Mouse (Mus musculus) layer of hippocampus, adult 11-12 months (tissue): Measurements from ENCODE around the gene Spib.

Source experiments
- DNase-seq: peaks from one replicate; pipeline ENCODE4 v3.0.0; 2022; ENCODE audit warnings: low spot score

Gene Spib

DNA sequence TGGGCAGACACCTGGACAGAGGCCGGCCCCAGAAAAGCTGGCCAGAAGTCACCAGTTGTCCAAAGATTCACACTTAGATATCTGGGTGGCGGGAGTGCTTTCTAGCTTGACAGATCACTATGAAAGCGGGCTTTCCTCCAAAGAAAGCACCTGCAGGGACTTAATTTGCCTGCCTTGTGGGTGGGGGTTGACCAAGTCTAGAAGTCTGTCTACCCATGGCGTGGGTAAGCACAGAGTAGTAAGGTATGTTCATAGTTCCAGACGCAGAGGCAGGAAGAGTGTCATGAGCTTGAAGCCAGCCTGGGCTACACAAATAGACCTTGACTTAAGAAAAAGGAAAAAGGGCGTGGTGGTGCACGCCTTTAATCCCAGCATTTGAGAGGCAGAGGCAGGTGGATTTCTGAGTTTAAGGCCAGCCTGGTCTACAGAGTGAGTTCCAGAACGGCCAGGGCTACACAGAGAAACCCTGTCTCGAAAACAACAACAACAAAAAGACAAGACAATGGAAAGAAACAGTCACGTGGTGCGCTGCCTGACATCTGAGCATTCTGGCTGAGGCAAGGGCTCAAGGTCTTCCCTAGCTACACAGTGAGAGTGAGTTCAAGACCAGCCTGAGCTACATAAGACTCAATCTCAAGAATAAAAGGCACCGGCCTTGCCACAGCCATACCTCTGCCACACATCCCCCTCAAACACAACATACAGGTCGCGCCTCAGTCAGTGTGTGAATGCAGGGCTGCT, 5.3 kb downstream of the Spib start:
- no peak for DNase-seq

DNA sequence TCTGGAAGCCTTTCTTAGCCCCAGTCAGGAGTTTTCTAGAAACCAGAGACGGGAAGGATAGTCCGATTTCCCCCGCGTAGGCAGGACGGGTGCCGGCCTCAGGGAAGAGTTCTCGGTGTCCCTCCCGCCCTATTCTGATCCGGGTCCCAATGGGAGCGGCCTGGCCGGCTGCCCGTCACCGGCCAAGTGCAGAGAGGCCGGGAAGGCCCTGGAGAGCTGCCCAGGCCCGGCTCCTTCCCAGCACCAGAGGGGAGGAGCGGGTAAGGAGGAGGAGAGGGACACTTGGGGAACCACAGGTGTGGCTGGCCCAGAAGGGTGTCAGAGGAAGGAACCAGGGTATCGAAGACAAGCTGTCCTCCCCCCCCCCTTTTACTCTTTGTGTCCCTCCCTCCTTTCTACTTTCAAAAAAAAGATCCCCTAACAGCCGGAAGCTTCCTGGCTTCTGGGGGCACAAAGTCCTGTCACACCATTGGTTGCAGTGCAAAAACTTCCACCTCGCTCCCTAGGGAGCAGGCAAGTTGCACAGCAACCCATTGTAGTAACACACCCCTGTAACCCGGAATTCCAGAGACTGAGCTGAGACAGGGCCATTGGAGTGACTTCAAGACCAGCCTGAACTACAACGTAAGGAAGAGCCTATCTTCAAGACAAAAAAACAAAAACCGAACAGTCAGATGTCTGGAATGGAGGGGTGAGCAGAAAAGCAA, 6.6 kb downstream of the Spib start:
- peak; percentile 55 for DNase-seq

DNA sequence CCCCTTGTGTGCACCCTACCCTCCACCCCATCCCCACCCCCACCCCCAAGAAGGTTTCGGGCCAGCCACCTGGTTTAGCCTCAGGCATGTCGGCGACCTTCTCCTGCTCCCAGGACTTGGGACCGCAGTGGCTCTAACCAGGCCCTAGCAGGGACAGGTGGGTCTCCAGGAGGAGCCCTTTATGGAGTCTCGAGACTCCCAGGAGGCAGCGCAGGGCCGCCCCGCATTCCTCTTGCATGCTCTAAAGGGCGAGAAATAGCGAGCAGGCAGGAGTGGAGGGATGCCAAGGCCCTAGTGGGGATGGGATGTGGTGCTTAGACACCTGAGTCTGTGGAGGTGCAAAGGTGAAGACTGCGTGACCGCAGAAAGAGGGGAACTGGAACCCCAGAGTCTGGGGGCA, 7.4 kb downstream of the Spib start, which contains the start of gene Mybpc2:
TSS of gene Mybpc2 (minus strand) at position 155 of the 400 bp plus-strand sequence.
- no peak for DNase-seq

DNA sequence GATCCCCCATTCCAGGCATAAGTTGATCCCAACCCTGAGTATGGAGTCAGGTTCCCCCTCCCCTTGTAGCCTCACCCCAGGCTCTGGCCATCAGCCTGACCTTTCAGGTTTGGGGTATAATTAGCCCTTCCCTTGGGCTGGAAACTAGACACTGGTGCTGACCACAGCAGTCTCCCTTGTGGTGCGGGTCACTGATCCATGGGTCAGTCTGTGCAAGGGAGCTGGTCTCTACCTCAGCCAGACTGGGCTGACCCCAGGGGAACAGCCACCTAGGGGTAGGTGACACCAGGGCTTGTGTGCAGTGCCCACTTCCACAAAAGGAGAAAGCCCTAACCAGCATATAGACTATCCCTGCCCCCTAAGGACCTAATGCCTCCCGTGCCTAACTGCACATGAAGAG, 8.8 kb downstream of the Spib start:
- no peak for DNase-seq

DNA sequence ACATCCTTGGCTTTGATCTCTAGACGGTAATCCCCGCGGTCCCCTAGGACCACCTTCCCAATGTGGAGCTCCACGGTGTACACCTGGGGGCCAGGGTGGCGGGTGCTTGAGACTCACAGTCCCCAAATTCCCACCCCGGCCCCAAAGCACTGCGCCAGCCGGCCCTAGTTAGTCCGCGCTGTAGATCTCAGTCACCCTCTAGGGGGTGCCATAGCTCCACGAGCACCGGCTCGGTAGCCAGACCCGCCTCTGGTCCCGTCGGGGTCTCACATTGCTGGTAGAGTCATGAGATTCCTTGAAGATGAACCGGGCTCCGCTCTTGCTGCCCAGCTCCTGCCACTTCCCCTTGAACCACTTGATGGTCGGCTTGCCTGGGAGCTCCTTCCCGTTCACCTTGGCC, 10.2 kb downstream of the Spib start:
- DNase-seq, result peak; percentile 56

DNA sequence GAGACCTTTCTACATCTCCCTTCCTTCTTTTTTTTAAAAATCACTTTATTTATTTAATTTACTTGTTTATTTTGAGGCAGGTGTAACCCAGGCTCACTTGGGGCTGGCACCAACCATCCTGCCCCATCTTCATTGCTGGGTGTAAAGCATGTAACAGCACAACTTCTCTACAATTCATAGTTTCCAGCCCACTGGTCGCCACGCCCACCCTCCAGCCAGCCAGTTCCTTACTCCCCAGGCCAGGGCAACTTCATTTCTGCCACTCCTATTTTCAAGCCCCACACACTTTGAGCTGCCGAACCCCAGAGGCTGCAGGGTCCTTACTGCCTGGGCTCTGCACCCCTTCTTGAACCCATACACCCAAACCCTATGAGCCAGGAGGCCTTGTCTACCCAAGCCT, 10.9 kb downstream of the Spib start:
- no peak for DNase-seq

DNA sequence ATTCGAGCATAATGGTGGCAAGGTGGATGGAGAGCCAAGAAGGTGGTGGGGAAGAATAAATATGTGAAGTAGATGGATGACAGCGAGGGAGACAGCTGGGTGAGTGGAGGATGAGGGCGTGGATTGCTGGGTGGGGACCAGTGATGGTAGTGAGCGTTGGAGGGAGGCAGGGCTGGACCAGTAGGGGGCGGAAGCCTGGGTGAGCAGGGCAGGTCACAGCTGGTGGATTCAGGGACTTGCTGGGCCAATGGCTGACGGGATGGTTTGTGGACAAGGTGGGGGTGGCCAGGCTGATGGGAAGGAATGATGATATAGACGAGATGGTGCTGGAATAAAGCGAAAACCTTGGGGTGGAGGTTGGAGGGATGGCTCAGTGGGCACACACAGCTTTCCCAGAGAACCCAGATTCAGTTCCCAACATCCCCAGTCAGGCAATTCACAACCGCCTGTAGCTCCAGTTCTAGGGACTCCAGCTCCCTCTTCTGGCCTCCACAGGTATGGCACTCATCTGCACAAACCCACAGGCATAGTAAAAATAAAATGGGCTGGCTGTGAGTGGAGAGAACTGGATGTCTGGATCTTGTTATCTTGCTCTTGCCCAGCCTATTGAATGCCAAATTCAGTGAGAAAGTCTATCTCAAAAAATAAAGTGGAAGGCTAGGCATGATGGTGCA, 12.5 kb downstream of the Spib start:
- no peak for DNase-seq

DNA sequence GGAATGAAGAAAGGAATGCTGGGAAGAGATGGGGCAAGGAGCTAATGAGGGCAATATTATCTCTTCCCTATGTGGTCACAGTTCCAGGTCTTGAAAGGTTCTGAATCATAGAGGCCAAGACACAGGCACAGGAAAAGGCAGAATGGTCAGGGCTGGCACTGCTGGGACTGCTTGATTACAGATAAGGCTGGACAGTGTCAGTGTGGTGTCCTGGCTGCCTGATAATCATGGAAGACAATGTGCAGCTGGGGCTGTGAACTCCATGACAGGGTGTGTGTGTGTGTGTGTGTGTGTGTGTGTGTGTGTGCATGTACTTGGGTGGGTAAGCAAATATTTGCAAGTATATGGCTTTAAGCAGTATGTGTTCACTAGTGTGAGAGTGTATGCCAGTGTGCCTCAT, 24.4 kb downstream of the Spib start:
- no peak for DNase-seq

DNA sequence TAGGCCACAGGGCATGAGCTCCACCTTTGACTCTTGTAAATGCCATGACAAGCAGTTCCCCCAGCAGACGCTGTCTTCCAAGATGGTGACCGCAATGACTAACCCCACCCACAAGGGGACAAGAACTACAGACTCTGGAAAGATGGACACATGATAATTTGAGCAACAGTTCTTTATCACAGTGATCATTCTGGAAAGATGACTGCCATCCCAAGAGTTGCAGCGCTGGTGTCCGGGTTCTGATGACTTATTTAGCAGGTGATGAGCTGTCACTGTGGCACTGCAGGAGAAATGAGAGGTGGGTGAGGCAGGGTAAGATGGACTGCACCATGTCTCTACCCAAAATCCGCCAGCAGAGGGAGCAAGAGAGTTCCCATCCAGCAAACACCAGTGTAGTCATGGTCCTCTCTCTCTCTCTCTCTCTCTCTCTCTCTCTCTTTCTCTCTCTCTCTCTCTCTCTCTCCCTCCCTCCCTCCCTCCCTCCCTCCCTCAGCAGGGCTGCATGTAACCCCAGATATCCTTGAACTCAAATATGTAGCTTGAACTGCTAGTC, 30.2 kb downstream of the Spib start:
- DNase-seq, result peak; percentile 77

DNA sequence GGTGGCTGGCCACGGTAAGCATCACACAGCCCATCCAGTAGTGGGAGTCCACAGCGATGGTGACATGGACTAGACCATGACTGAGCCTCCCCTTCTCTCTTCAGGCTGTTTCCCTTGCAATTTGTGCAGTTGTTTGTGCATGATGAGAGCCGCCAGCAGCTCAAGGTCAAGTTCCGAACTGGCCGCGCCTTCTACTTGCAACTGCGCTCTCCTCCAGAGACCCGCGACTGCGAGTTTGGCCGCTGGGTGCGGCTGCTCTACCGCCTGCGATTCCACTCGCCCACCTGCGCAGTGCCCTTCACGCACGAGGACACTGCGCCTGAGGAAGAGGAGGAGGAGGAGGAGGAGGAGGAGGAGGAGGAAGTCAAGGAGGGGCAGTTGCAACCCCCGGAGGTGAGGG, 31.8 kb downstream of the Spib start:
- DNase-seq, result no peak

DNA sequence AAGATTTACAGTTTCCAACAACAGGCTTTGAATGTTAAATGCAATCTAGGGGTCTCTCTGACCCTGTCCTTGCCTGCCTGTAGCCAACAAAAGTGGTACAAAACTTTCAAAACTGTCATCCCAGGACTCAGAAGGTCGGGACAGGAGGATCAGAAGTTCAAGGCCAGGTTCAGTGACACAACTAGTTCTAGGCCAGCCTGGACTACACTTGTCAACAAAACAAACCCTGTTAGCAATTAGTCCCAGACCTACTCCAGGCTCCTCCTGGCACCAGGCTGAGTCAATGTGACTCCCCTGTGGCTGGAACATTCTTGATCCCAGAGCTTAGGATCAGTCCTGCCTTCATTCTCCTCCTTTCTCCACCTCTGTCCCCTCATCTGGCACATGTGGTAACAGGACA, 32.9 kb downstream of the Spib start:
- DNase-seq, result no peak

DNA sequence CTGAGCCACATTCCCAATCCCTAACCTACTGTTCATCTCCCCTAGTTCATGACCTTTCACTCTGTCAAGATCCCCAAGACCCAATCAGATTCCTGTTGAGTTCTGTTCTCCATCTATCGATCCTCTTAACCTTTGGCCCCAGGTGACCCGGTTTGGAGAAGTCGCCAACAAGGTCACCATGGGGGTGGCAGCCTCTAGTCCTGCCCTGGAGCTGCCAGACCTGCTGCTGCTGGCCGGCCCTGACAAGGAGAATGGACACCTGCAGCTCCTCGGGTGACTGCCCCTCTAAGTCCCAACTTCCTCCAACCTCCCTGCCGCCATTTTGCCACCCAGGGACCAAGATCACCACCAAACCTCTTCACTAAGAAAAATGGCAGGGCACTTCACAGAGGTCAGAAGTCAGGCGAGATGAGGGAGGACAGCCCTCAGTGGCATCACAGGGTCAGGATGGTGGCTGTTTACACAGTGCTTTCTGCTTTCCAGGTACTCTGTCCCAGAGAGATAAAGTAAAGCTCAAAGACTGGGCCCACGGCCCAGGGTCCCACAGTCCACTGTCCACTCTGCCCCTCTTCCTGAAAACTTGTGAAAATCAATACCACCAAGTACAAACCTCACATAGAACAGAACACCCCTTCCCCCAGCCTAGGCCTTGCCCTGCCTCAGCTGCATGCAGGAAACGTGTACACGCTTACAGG, 34.4 kb downstream of the Spib start:
- no peak for DNase-seq

DNA sequence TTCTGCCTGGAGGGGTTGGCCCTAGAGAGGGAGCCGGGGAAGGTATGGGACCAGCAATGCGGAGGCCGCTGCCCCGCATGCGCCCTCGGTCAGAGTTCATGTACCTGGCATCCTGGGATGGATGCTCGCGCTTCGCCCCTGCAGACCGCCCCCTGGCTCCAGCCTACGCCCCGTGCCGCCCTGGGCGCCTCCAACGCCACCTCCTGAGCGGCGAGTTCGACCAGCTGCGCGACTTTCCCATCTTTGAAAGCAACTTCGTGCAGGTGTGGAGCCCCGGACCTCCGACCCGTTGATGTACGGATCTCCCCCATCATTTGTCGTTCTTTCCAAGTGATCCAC, 35.1 kb downstream of the Spib start:
- no peak for DNase-seq

DNA sequence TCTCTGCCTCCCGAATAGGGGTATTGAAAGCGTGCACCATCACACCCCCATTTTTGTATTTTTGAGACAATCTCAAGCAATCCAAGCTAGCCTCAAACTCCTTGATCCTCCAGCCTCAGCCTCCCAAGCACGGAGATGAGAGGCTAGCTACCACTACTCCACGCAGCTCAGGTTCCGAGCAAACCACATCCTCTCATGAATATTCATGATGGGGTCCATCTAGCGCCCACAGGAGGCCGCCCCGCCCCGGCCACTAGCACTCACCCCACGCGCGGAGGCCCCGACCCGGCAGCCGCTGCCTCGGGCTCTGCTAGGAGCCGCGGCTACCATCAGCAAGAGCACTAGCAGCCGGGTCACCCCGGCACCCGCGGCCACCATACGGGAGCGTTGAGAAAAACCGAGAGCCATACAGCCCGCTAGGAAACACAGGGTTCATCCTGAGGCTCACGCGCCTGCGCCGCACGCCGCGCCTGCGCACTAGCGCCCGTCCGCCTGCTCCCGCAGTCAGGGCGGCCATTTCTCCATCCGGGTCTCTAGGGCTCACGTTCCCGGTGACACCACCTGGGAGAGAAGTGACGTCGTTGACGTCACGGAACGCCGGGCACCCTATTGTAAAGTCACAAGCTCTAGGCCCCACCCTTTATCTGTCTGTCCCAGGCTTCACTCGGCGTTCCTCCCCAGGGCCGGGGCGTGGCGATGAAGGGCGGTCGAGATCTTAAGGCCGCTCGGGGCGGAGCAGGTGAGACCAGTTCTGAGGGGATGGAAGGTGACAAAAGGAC, 35.7 kb downstream of the Spib start, which contains the start of the genes Emc10 and Fam71e1:
TSS of gene Emc10 (minus strand) at position 538 of the 779 bp plus-strand sequence.
TSS of gene Fam71e1 (plus strand) at position 590 of the 779 bp plus-strand sequence.
- peak; percentile 98 for DNase-seq

DNA sequence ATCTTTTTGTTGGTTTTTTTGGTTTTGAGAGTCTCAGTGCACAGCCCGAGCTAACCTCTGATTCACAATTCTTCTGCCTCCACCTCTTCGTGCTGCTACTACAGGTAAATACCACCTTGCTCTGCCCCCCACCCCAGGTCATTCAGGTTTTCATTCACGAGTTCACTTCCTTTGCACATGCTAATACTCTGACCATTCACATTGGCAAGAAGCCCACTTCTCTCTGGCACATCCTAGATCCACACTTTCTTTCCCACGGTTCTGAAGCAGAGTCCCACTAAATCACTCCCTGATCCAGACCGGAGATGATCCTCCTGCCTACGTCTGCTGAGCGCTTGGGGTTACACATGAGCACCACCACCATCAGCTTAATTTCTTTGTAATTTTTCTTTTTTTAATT, 36.8 kb downstream of the Spib start:
- no peak for DNase-seq

DNA sequence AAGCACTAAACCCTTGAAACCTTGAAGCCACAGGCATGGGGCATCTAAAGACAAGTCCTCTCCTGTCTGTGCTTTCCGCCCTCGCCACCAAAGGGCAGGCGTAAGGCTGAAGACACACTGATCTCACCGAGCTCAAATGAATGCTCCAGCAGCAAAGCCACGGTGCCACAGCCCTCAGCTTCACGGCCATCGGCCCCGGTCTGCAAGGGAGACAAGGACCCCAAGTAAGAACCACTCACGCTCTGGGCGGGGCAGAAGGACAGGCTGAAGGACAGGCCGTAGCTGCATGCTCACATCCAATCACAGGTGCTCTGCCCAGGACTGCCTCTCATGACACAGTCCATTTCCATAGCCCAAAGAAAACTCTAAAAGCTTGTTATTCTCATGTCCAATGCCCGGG, 37.2 kb downstream of the Spib start:
- DNase-seq, result no peak

DNA sequence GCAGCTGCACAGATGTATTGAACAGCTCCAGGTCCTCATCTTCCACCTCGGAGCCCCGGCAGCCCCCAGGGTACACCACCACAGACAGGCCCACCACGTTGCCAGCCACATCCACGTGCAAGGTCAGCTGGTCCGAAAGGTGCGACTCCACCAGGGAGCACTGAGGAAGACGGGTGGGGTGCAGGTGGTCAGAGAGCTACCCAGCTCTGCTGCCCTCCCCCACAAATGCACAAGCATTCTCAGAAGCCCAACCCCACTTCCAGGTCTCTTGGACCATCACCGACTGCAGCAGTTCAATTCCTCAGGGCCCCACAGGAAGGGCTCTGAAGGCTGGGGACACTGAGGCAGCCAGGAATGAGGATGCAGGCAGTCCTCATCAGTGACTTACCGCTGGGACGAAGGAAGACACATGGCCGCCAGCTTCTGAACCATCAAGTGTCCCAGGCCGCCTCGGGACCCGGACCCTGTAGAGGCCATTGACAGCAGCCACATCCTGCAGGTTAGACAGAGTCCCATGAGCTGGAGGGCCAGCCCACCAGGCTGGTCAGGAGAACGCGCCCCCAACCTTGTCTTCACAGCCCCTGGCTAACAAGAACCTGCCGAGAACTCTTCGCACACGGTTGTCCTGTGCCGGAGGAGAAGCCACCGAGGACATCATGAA, 39.6 kb downstream of the Spib start:
- DNase-seq, result no peak

DNA sequence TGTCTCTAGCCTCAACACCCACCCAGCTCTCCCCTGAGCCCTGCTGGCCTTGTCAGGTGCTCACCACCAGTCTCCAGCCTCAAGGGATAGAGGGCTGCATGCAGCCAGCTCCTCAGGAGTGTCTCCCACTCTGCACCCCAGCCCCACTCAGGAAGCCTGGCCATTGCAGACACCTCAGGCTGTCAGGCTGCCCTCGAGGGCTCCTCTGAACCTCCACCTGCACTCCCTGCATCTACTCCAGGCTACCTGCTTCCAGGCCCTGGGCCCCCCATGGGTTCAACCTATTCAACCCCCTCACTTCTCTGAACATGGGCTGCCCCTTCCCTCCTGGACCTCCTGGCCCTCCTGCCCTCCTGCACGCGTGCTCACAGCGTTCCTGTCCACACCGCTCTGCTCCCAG, 40.5 kb downstream of the Spib start:
- DNase-seq, result no peak

DNA sequence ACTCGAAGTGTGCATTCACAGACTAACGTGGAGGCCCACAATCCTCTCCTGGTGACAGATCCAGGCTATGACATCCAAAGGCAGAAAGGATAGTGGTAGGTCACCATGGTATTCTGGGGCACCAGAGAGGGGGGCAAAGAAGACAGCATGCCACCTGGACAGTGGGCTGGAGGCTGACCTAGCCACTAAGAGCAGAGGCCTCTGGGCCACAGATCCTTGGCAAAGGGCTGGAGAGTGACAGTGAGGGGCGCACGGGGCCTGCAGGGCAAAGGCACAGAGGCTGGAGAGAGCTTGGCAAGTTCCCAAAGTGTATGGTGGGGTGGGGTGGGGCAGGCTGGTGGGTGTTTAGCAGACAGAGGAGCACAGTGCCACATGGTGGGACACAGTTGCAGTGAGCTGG, 41.6 kb downstream of the Spib start:
- DNase-seq, result no peak

DNA sequence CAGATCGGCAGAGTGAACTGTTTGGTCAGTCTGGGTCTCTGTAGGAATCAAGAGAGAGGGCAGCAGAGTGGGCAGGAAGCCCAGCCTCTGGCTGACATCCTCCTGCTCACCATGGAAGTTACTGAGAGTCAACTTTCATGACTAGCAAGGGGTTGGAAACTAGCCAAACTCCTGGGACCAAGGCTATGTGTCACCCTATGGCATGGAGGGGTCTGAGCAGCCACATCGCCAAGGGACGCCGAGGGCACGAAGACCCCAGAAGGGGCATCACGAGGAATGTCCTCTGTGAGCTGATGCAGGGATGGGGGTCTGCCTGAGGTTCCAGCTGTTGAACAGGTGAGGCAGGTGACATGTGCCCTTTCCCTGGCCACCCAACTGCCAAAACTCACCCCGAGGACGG, 43.3 kb downstream of the Spib start:
- DNase-seq, result no peak

DNA sequence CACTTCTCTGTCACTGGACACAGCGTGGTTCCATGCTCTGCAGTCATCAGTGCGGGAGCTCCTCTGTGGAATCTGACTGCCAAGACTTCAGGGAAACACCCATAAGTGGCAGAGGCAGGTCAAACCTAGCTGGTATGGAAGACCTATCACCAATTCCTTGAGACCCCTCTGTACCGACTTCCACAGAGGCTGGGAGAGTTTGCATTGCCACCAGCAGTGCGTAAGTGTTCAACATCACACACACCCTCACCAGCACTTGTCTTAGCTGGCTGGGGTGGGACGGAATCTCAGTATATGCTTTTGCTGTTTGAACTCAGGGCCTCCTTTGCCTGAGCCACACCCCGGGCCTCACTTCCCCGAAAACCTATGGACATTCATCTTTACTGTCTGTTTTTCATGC, 43.9 kb downstream of the Spib start:
- no peak for DNase-seq
